Mouse (Mus musculus): ENCODE data around the gene Khdrbs2.
"Not testable (repeated sequence)": the region's sequence is repeated elsewhere in the genome, so short reads cannot be mapped to it uniquely, and the experiment has no call there.

Khdrbs2 gene

GRCm38 (mm10) chr1:32471022-32471421 lies 298.5 kb downstream of the Khdrbs2 start:
- no peak for DNase-seq (ENCODE audit: low spot score)

- DNase-seq (ENCODE audit: low spot score): no peak
Observed at GRCm38 (mm10) chr1:32471502-32472214, 299.1 kb downstream of the Khdrbs2 start.

- DNase-seq (ENCODE audit: low spot score): no peak
Observed at GRCm38 (mm10) chr1:32487944-32488343, 315.4 kb downstream of the Khdrbs2 start.

GRCm38 (mm10) chr1:32503381-32503780 lies 330.9 kb downstream of the Khdrbs2 start:
- DNase-seq (ENCODE audit: low spot score): no peak

GRCm38 (mm10) chr1:32547194-32547593 lies 374.7 kb downstream of the Khdrbs2 start, which contains the start of gene Gm5415:
Gene Gm5415, minus strand, starts transcription at chr1:32547294.
- not testable (repeated sequence) for DNase-seq (ENCODE audit: low spot score)

DNA sequence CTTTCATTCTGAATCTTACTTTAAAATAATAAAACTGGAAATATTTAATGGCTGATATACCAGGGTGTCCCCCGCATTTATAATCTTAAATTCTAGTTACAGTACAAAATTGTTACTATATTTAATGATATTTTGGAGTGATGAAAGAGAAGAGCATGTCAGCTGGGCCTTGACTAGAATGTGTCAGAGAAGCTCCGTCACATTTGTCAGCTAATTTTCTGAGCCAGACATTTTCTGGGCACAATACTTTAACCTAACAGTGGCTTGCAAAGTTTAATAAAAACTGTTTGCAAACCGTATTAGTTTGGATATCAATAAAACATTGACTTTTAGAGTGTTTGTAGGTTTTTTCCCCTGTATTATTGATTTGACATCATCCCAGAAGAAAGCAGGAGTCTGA lies 380.9 kb downstream of the Khdrbs2 start:
- no peak for DNase-seq (ENCODE audit: low spot score)

DNA sequence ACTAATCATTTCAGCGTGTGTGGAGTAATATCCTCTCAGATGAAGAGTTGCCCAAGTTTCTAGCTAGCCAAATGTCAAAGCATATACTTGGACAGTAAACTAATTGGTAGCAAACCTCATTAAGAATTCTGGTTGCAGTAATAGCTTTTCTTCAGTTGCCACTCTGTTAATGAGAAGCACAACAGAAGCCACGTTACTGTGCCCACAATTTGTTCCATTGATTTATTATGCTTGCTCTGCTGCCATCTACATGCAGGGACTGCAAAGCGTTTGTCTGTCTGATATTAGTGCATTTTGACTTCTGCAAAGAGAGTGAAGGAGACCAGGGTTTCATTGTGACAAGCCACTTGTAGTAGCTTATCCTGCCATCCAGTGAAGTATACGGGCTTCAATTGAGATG lies 381.4 kb downstream of the Khdrbs2 start:
- no peak for DNase-seq (ENCODE audit: low spot score)

- DNase-seq (ENCODE audit: low spot score): no peak
Observed at GRCm38 (mm10) chr1:32568901-32569300, 396.4 kb downstream of the Khdrbs2 start.

DNA sequence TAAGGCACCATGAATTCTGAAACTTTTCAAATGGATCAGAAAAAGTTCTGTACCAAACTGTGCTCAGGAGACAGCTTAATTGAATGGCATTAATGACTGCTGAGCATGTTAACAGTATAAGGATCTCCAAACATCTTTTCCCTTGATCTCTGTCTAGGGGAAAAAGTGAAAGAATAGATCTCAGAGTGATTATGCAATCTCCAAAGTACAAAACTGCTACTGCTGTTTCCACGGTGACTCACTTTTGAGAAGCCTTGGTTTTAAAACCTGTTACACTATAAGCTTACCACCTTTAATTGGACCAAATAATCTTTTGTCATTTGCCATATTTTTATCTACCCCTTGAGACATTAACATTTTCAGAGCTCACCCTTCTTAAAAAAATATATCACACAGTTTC lies 453.5 kb downstream of the Khdrbs2 start:
- DNase-seq (ENCODE audit: low spot score): no peak

DNA sequence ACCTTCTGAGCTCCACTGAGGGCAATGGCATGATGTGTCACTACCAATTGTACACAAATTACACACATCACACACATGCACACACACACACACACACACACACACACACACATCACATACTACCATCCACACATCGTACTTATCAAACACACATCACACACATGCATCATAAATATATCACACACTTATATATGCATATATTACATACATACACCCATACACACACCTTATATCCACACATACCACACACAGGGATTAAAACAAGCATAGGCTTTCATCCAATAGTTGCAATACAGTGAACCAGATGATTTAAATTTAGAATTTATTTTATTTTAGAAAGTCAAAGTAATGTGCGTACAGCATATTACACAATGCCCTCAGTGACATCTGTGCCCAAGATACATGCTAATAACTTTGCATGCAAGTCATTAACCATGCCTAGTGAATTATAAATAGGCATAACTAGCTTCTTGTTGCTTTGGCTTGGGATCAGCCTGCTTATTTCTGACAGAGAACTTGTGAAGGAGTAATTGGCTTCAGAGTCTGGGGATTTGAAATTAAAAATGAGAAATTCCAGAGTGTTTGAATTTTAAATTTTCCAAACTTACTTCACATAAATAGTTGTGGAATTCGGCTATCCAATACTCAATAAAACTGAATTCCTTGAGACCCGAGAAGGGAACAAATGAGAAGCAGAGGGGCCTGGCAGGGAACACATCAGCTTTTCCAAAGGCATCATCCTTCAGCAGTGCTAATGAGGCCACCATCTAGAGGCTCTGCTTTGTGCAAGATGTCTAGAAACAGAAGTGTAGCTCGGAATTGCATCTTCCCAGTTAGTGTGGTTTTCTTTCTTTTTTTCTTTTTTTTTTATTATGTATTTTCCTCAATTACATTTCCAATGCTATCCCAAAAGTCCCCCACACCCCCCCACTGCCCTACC lies 460.2 kb downstream of the Khdrbs2 start:
- DNase-seq (ENCODE audit: low spot score): no peak

DNA sequence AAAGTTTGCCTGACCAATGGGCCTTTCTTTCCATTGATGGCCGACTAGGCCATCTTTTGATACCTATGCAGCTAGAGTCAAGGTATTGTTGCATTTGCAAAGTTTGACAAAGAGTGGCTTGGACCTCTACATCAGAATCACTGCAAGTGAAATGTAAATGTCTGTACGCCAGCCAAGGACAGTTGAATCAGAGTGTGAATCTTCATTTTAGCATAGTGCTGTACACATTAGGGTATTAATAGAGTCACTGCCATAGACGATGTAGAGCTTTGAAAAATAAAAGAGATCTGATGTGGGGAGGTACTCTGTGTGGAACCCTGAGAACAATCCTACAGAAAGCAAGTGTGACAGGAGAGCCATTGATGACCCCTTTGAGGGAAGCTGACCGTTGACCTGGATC lies 460.9 kb downstream of the Khdrbs2 start:
- DNase-seq (ENCODE audit: low spot score): no peak

GRCm38 (mm10) chr1:32639118-32639517 lies 466.6 kb downstream of the Khdrbs2 start:
- DNase-seq (ENCODE audit: low spot score): no peak

DNA sequence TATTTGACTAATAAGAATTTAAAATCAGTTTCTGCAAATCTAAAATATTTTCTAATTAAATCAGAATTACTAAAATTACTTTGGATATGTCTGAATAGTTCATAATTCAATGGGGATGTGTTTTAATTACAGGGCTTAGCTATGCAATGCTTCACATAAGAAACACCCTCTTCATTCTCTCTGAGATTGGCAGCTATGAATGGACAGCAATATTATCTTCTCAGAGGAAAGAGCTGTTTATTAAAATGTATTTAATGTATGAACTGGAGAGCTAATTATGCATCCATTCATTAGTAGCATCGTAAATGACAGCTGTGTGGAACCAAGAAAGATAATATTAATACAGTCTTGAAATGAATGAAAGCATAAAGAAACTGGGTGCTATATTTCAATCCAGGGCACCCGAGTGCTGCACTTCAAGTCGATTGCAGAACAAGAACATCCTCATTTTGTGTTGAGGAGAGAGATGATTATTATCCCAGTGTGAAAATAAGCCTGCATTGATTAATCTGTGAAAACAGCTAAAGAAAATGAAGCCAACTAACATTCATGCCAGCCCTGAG lies 477.2 kb downstream of the Khdrbs2 start:
- DNase-seq (ENCODE audit: low spot score): no peak

DNA sequence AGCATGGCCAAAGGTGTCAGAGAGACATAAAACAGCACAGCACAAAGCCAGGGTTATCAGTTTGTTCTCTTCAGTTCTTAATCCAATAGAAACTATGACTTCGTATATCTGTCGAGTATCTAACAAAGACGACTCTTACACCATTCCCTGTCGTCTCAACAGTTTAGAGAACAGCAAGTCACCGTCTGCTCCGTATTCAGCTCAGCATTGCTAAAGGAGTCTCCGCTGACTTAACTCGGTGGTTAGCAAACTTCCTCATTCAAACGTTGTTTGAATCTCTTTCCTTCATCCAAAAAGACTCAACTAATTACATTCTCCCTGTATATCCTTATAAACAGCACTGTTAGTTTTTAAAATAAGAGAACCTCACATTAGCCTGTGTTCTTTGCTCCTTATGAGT lies 521.3 kb downstream of the Khdrbs2 start:
- DNase-seq (ENCODE audit: low spot score): no peak

DNA sequence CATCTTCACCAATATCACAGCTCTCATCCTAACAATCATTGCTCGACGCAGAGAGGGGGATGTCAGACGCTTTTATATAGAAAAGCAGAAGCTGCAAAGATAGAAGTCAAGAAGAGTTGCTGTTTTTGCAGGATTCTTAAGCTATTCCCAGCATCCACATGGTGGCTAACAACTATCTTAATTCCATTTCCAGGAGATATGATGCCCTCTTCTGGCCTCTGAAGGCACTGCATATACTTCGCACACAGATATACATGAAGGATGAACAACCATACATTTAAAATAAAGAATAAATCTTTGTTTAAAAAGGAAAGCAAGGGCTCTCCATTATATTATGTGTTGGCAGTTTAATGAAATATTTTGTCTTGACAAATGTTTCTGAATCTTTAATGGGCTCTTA lies 527.6 kb downstream of the Khdrbs2 start:
- no peak for DNase-seq (ENCODE audit: low spot score)

DNA sequence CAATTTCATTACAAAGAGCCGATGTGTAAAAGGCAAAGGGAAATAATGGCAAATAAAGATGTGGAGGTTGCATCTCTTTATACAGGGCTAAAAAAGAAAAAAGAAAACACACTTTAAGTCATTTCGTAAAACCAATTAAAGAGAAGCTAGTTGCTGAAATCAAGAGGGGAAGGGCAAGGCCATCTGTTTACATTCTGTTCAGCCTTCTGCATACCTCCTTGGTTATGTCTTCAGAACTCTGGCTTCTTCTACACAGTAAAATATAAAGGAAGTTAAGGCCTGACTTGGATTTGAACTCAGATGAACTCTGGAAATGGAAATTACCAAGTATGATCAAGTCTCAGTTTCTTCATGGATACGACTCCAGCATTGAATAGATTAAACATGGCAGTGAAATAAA lies 528.8 kb downstream of the Khdrbs2 start:
- no peak for DNase-seq (ENCODE audit: low spot score)

Measured in testis, postnatal 10 days (tissue).